Mouse (Mus musculus) cerebellum, adult 2 months (tissue): Measurements from ENCODE around the gene Rnf10. TPM values are rescaled to one million over a fixed set of nuclear protein-coding genes. Genes with fewer than 3 reads are reported as not detected.

ENCODE experiments used
- DNase-seq, 2 experiments: peaks; one replicate each; pipeline ENCODE4 v3.0.0; 2021
- H3K27ac ChIP-seq: fragments of 200-500 bp; 2 replicates; pipeline ENCODE4 v1.5.1; 2012; ENCODE audit warnings: low read length, control low read depth, inconsistent platforms; ENCODE audit not compliant: insufficient read depth
- H3K27me3 ChIP-seq: fragments of 200-500 bp; 2 replicates; pipeline ENCODE4 v1.6.1; 2012; ENCODE audit warnings: inconsistent platforms, mild to moderate bottlenecking, low read length, moderate library complexity; ENCODE audit not compliant: control insufficient read depth, insufficient read depth
- H3K4me1 ChIP-seq: fragments of 200-500 bp; 2 replicates; pipeline ENCODE4 v1.6.1; 2011; ENCODE audit warnings: low read length; ENCODE audit not compliant: control insufficient read depth, insufficient read depth
- H3K4me3 ChIP-seq: fragments of 200-500 bp; replicated peaks from 2 replicates; pipeline ENCODE3; 2011; ENCODE audit warnings: mild to moderate bottlenecking, low read depth, low read length, control low read depth; ENCODE audit not compliant: insufficient read depth
- CTCF ChIP-seq: fragments of 200-500 bp; IDR thresholded peaks from 2 replicates; pipeline ENCODE4 v1.5.1; 2011; ENCODE audit warnings: low read depth, mild to moderate bottlenecking, control low read depth, low read length, moderate library complexity, borderline replicate concordance; ENCODE audit not compliant: insufficient read depth
- POLR2A ChIP-seq: fragments of 200-500 bp; IDR thresholded peaks from 2 replicates; pipeline ENCODE4 v1.6.1; 2011; ENCODE audit warnings: low read length, control low read depth, borderline replicate concordance; ENCODE audit not compliant: insufficient read depth
- WGBS: fragments of 180-500 bp; shearing (Covaris S2); methylation state at CpG from one replicate; pipeline ENCODE4 v1.1.7; 2018; 5-methylcytosine and 5-hydroxymethylcytosine counted together
- polyA plus RNA-seq: library from polyadenylated mRNA; depleted of rRNA; stranded (reverse); fragments of >200 nt; gene quantifications from 2 replicates; pipeline ENCODE4 v1.2.3, GENCODE M21; 2012; rRNA removed

The Rnf10 gene
- polyA plus RNA-seq, 1 experiment, result 151 TPM

GRCm38 (mm10) chr5:115193226-115193625, 79.5 kb downstream of the Rnf10 start:
- WGBS, result under 1% methylated on average over 34 of the region's 34 CpGs
- Histone ChIP-seq H3K4me1 (peaks cover 15% of the 10 kb centered on the region), H3K27ac (peak overlapping the region; percentile 83), H3K27me3 (no peaks in the 10 kb centered on the region), H3K4me3 (peak overlapping the region; percentile 74)
- peak; percentile 77 to 82 for DNase-seq
- TF ChIP-seq POLR2A (peak; percentile 23; the same call in 1 of the 2 replicates), CTCF (no peak)

GRCm38 (mm10) chr5:115192828-115193195, 79.9 kb downstream of the Rnf10 start:
- Histone ChIP-seq H3K4me3 (peak overlapping the region; percentile 74), H3K27ac (peak overlapping the region; percentile 83), H3K27me3 (no peaks in the 10 kb centered on the region), H3K4me1 (peaks cover 15% of the 10 kb centered on the region)
- 30% methylated on average over 7 of the region's 7 CpGs for WGBS
- no peak for DNase-seq
- TF ChIP-seq CTCF (no peak), POLR2A (no peak)

GRCm38 (mm10) chr5:115191880-115192827, 80.5 kb downstream of the Rnf10 start:
- Histone ChIP-seq H3K27ac (peak overlapping the region; percentile 83; the same call in 1 of the 2 replicates), H3K27me3 (no peaks in the 10 kb centered on the region), H3K4me1 (peaks cover 21% of the 10 kb centered on the region), H3K4me3 (peak overlapping the region; percentile 74)
- 18% methylated on average over 29 of the region's 29 CpGs for WGBS
- DNase-seq, result peak; percentile 57 to 63
- TF ChIP-seq CTCF (no peak), POLR2A (no peak)

Other genes starting within 250 kb of the Rnf10 start
- gene Gm10401, start 174.6 kb downstream of the Rnf10 start, polyA plus RNA-seq, result not detected in 2 replicates
- gene Acads, start 153.6 kb downstream of the Rnf10 start, polyA plus RNA-seq, result 14.9 and 16.1 TPM in 2 replicates
- gene Unc119b, start 137.9 kb downstream of the Rnf10 start, polyA plus RNA-seq, result 34.0 and 36.1 TPM in 2 replicates
- 66.0 and 80.2 TPM in 2 replicates for gene Mlec, start 114.7 kb downstream of the Rnf10 start, polyA plus RNA-seq
- gene Cabp1, start 78.5 kb downstream of the Rnf10 start, polyA plus RNA-seq, result 278 and 294 TPM in 2 replicates
- gene Pop5, start 37.1 kb downstream of the Rnf10 start, polyA plus RNA-seq, result 168 and 177 TPM in 2 replicates
- gene Coq5, start 6.8 kb upstream of the Rnf10 start, polyA plus RNA-seq, result 39.5 and 39.8 TPM in 2 replicates
- 381 and 416 TPM in 2 replicates for gene Dynll1, start 28.1 kb upstream of the Rnf10 start, polyA plus RNA-seq
- gene Srsf9, start 54.3 kb upstream of the Rnf10 start, polyA plus RNA-seq, result 60.1 and 65.0 TPM in 2 replicates
- gene Gatc, start 68.3 kb upstream of the Rnf10 start, polyA plus RNA-seq, result 32.8 and 33.6 TPM in 2 replicates
- 29.7 and 30.3 TPM in 2 replicates for gene Triap1, start 68.3 kb upstream of the Rnf10 start, polyA plus RNA-seq
- 2,268 and 2,327 TPM in 2 replicates for gene Cox6a1, start 76.1 kb upstream of the Rnf10 start, polyA plus RNA-seq
- gene Msi1, start 156.7 kb upstream of the Rnf10 start, polyA plus RNA-seq, result 56.5 and 60.4 TPM in 2 replicates
- gene Pla2g1b, start 193.4 kb upstream of the Rnf10 start, polyA plus RNA-seq, result not detected in 2 replicates
- 114 and 122 TPM in 2 replicates for gene Sirt4, start 211.8 kb upstream of the Rnf10 start, polyA plus RNA-seq
- 194 and 240 TPM in 2 replicates for gene Pxn, start 233.8 kb upstream of the Rnf10 start, polyA plus RNA-seq